Mouse (Mus musculus): ENCODE results near the gene Espn. TPM values are rescaled to one million over a fixed set of nuclear protein-coding genes. Genes with fewer than 3 reads are reported as not detected.

Espn gene
- polyA plus RNA-seq, 1 experiment from 2014 or later = 1.4 TPM

GRCm38 (mm10) chr4:152173956-152174355 is 21.8 kb upstream of the Espn start:
- DNase-seq (ENCODE audit: low spot score) = no peak
- H3K9me3 ChIP-seq (replicated peaks) = 0 out of 2 replicates have a peak, but pooled peaks cover 4% of the 10 kb centered on the region
- H3K27me3 ChIP-seq (ENCODE audit: low read depth, poor library complexity, severe bottlenecking) = peaks cover 51% of the 10 kb centered on the region
- no peak overlapping the region for H3K4me3 ChIP-seq
- H3K36me3 ChIP-seq = no peaks in the 10 kb centered on the region
- WGBS = 84% methylated on average over 9 of the region's 9 CpGs
- H3K27ac ChIP-seq (replicated peaks) = no peak overlapping the region
- peaks cover 20% of the 10 kb centered on the region for H3K4me1 ChIP-seq

- peaks cover 51% of the 10 kb centered on the region for H3K27me3 ChIP-seq (ENCODE audit: low read depth, poor library complexity, severe bottlenecking)
- H3K4me1 ChIP-seq = peaks cover 11% of the 10 kb centered on the region
- H3K36me3 ChIP-seq = no peaks in the 10 kb centered on the region
- no peak overlapping the region for H3K27ac ChIP-seq (replicated peaks)
- H3K4me3 ChIP-seq = no peak overlapping the region
- peak; percentile 76 for DNase-seq (ENCODE audit: low spot score)
- 0 out of 2 replicates have a peak, but pooled peaks cover 4% of the 10 kb centered on the region for H3K9me3 ChIP-seq (replicated peaks)
- 3% methylated on average over 5 of the region's 5 CpGs for WGBS
These were observed 20.9 kb upstream of the Espn start for GRCm38 (mm10) chr4:152173041-152173440.

DNA sequence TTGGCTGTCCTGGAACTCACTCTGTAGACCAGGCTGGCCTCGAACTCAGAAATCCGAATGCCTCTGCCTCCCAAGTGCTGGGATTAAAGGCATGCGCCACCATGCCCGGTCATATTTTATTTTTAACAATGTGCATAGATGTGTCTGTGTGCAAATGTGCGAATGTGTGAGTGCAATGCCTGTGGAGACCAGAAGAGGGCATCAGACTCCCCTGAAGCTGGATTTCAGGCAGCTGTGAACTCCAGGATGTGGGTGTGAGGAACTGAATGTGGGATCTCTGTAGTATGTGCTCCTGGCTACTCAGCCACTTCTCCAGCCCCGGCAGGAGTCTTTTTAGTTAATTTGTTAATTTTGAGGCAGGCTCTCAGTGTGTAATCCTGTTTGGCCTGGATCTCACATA is 19.4 kb upstream of the Espn start:
- DNase-seq (ENCODE audit: low spot score) = no peak
- WGBS = 85% methylated on average over 6 of the region's 6 CpGs
- Histone ChIP-seq H3K36me3 (no peaks in the 10 kb centered on the region), H3K4me1 (no peaks in the 10 kb centered on the region), H3K27me3 (ENCODE audit: low read depth, poor library complexity, severe bottlenecking) (peaks cover 42% of the 10 kb centered on the region), H3K9me3 (replicated peaks) (0 out of 2 replicates have a peak, but pooled peaks cover 4% of the 10 kb centered on the region), H3K4me3 (no peak overlapping the region), H3K27ac (replicated peaks) (no peak overlapping the region)

- Histone ChIP-seq H3K27ac (replicated peaks) (no peak overlapping the region), H3K36me3 (no peaks in the 10 kb centered on the region), H3K4me3 (no peak overlapping the region), H3K27me3 (ENCODE audit: low read depth, poor library complexity, severe bottlenecking) (peaks cover 34% of the 10 kb centered on the region), H3K4me1 (no peaks in the 10 kb centered on the region), H3K9me3 (replicated peaks) (0 out of 2 replicates have a peak, but pooled peaks cover 4% of the 10 kb centered on the region)
- no peak for DNase-seq (ENCODE audit: low spot score)
- 87% methylated on average over 10 of the region's 10 CpGs for WGBS
These were observed 18.1 kb upstream of the Espn start for GRCm38 (mm10) chr4:152170286-152170685.

DNA sequence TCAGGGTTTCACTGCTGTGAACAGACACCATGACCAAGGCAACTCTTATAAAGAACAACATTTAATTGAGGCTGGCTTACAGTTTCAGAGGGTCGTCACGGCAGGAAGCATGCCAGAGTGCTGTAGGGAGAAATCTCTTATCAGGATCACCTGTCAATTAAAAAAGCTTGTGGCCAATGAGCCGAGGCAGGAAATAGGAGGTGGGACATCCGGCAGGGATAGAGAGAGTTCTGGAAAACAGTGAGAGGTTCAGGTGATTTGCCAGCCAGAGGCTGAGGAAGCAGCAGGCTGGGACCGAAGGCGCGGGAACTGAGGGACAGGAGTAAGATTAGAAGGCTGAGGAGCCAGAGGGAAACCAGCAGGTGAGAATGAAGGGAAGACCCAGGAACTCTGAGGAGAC is 16.9 kb upstream of the Espn start:
- Histone ChIP-seq H3K27ac (replicated peaks) (no peak overlapping the region), H3K36me3 (no peaks in the 10 kb centered on the region), H3K9me3 (replicated peaks) (0 out of 2 replicates have a peak, but pooled peaks cover 4% of the 10 kb centered on the region), H3K4me3 (no peak overlapping the region), H3K27me3 (ENCODE audit: low read depth, poor library complexity, severe bottlenecking) (peaks cover 33% of the 10 kb centered on the region), H3K4me1 (no peaks in the 10 kb centered on the region)
- no peak for DNase-seq (ENCODE audit: low spot score)
- WGBS = 88% methylated on average over 7 of the region's 7 CpGs

GRCm38 (mm10) chr4:152168052-152168451 is 15.9 kb upstream of the Espn start:
- Histone ChIP-seq H3K4me1 (no peaks in the 10 kb centered on the region), H3K36me3 (no peaks in the 10 kb centered on the region), H3K27me3 (ENCODE audit: low read depth, poor library complexity, severe bottlenecking) (peaks cover 31% of the 10 kb centered on the region), H3K4me3 (no peak overlapping the region), H3K9me3 (replicated peaks) (0 out of 2 replicates have a peak, but pooled peaks cover 4% of the 10 kb centered on the region), H3K27ac (replicated peaks) (no peak overlapping the region)
- DNase-seq (ENCODE audit: low spot score) = no peak
- 67% methylated on average over 8 of the region's 8 CpGs for WGBS

- Histone ChIP-seq H3K4me3 (no peak overlapping the region), H3K4me1 (peaks cover 2% of the 10 kb centered on the region; the same call in 1 of the 2 replicates), H3K9me3 (replicated peaks) (no peaks in the 10 kb centered on the region), H3K27ac (replicated peaks) (no peak overlapping the region), H3K36me3 (no peaks in the 10 kb centered on the region), H3K27me3 (ENCODE audit: low read depth, poor library complexity, severe bottlenecking) (peaks cover 59% of the 10 kb centered on the region)
- peak; percentile 80 for DNase-seq (ENCODE audit: low spot score)
- 30% methylated on average over 22 of the region's 22 CpGs for WGBS
These were observed 13.1 kb upstream of the Espn start for GRCm38 (mm10) chr4:152165036-152165931.

GRCm38 (mm10) chr4:152162748-152163147 is 10.6 kb upstream of the Espn start:
- no peak overlapping the region for H3K4me3 ChIP-seq
- H3K36me3 ChIP-seq = no peaks in the 10 kb centered on the region
- WGBS = 95% methylated on average over 2 of the region's 2 CpGs
- no peak for DNase-seq (ENCODE audit: low spot score)
- H3K4me1 ChIP-seq = peaks cover 27% of the 10 kb centered on the region
- H3K27me3 ChIP-seq (ENCODE audit: low read depth, poor library complexity, severe bottlenecking) = peaks cover 76% of the 10 kb centered on the region
- H3K27ac ChIP-seq (replicated peaks) = no peak overlapping the region
- H3K9me3 ChIP-seq (replicated peaks) = no peaks in the 10 kb centered on the region

GRCm38 (mm10) chr4:152161601-152162000 is 9.4 kb upstream of the Espn start:
- peaks cover 87% of the 10 kb centered on the region for H3K27me3 ChIP-seq (ENCODE audit: low read depth, poor library complexity, severe bottlenecking)
- H3K27ac ChIP-seq (replicated peaks) = no peak overlapping the region
- 80% methylated on average over 6 of the region's 6 CpGs for WGBS
- H3K36me3 ChIP-seq = no peaks in the 10 kb centered on the region
- no peak for DNase-seq (ENCODE audit: low spot score)
- peaks cover 27% of the 10 kb centered on the region for H3K4me1 ChIP-seq
- H3K9me3 ChIP-seq (replicated peaks) = no peaks in the 10 kb centered on the region
- H3K4me3 ChIP-seq = no peak overlapping the region

DNA sequence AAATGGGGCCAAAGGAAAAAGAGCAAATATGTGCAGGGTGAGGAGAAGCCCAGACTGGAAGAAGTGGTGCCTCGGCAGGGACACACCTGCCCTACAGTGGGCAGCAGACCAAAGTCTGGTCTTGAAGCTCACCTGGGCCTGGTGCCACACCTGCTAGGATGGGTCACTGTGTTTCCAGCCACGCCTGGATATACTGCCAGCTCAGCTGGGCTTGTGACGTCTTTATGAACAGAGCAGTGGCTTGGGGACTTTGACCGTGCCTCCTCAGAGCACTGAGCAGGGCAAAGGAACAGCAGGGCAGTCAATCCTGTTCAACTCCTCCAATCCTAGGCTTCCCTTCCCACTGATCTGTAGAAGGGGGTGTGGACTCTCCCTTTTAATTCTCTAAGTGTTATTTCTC is 8.6 kb upstream of the Espn start:
- Histone ChIP-seq H3K27me3 (ENCODE audit: low read depth, poor library complexity, severe bottlenecking) (peaks cover 89% of the 10 kb centered on the region), H3K4me1 (peaks cover 27% of the 10 kb centered on the region), H3K9me3 (replicated peaks) (no peaks in the 10 kb centered on the region), H3K36me3 (no peaks in the 10 kb centered on the region), H3K27ac (replicated peaks) (no peak overlapping the region), H3K4me3 (no peak overlapping the region)
- no peak for DNase-seq (ENCODE audit: low spot score)
- WGBS = 43% methylated on average over 4 of the region's 4 CpGs

- Histone ChIP-seq H3K27ac (replicated peaks) (no peak overlapping the region), H3K9me3 (replicated peaks) (no peaks in the 10 kb centered on the region), H3K4me1 (peaks cover 27% of the 10 kb centered on the region), H3K36me3 (no peaks in the 10 kb centered on the region), H3K27me3 (ENCODE audit: low read depth, poor library complexity, severe bottlenecking) (peaks cover 94% of the 10 kb centered on the region), H3K4me3 (peak overlapping the region; percentile 34)
- DNase-seq (ENCODE audit: low spot score) = peak; percentile 44
- 3% methylated on average over 19 of the region's 19 CpGs for WGBS
These were observed 7.1 kb upstream of the Espn start for GRCm38 (mm10) chr4:152159285-152159678.

DNA sequence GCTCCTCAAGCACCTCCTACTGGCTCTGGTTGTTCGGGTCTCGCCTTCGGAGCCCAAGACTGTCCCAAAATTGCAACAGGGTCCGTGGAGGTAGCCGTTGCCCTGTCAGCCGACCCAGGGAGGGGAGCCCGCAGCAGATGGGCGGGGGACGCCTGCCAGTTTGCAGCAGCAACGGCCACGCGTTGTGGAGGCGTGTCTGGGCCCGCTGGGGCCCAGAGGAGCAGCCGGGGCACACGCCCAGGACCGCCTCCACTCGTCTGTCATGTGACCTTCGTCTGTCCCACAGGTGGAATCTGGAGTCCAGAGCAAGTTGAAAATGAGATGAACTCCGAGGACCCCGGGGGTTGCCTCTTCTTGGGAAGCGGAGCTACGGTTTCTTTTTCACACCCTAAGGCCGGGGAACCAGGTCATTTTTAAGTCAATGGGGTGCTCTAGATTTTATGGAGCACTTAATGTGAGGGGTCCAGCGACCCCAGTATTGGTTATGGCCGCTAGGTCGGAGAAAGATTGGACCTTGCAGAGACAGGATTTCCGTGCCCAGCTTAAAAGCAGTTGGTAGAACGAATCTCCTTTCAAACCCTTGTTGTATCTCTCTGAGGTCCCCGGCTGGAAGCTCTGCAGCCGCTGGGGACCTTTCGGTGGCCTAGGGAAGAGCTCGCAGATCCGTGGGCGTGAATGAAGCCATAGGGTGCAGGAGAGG is 6.6 kb upstream of the Espn start, which contains the start of gene Hes2:
Gene Hes2, plus strand, starts transcription at position 283 of the 700 bp plus-strand sequence.
- WGBS = 4% methylated on average over 35 of the region's 35 CpGs
- peak within 1 kb of the TSS; percentile 34 for H3K4me3 ChIP-seq
- no peaks in the 10 kb centered on the region for H3K9me3 ChIP-seq (replicated peaks)
- H3K27me3 ChIP-seq (ENCODE audit: low read depth, poor library complexity, severe bottlenecking) = peaks cover 94% of the 10 kb centered on the region
- DNase-seq (ENCODE audit: low spot score) = no peak
- H3K27ac ChIP-seq (replicated peaks) = no peak within 1 kb of the TSS
- no peaks in the 10 kb centered on the region for H3K36me3 ChIP-seq
- peaks cover 30% of the 10 kb centered on the region for H3K4me1 ChIP-seq

Data from midbrain, embryonic 10.5 days (tissue).